Mouse (Mus musculus) midbrain, postnatal 0 days (tissue): ENCODE measurements at regions not wholly inside any gene's neighbourhood (a gene's known extent, or its start where the extent isn't known, plus 50 kb on each side); places are given as distances from the start of the nearest gene placed in this dataset.
A peak's percentile ranks its signal among the peaks of the same experiment; 100 is the strongest.

Experiments
- ATAC-seq: fragments of 200-750 bp; cut with Nextera tagmentation; 2 replicates; pipeline ENCODE4 v1.8.0; 2017; ENCODE audit warnings: moderate number of reproducible peaks, mild to moderate bottlenecking, moderate TSS enrichment, moderate library complexity; ENCODE audit not compliant: low FRiP score
- DNase-seq: peaks from one replicate; pipeline ENCODE4 v3.0.0-alpha.2; 2015; ENCODE audit warnings: low spot score
- H3K27ac ChIP-seq: fragments of 300-500 bp; sonication (generic); 2 replicates; pipeline ENCODE4 v1.5.1; 2014; ENCODE audit warnings: low read depth, mild to moderate bottlenecking, low read length, mixed read lengths
- H3K27me3 ChIP-seq: fragments of 300-500 bp; sonication (generic); 2 replicates; pipeline ENCODE4 v1.6.1; 2014; ENCODE audit warnings: low read length, control low read depth, mixed read lengths; ENCODE audit not compliant: insufficient read depth
- H3K36me3 ChIP-seq: fragments of 300-500 bp; sonication (generic); 2 replicates; pipeline ENCODE4 v1.6.1; 2014; ENCODE audit warnings: low read length, control low read depth, mixed read lengths; ENCODE audit not compliant: insufficient read depth
- H3K4me1 ChIP-seq: fragments of 300-500 bp; sonication (generic); 2 replicates; pipeline ENCODE4 v1.6.1; 2014; ENCODE audit warnings: mild to moderate bottlenecking, control low read depth, antibody characterized with exemption, low read length, mixed read lengths; ENCODE audit not compliant: insufficient read depth
- H3K4me2 ChIP-seq: fragments of 300-500 bp; sonication (generic); 2 replicates; pipeline ENCODE4 v1.6.1; 2014; ENCODE audit warnings: low read depth, mild to moderate bottlenecking, low read length, mixed read lengths; ENCODE audit not compliant: poor library complexity, severe bottlenecking
- H3K4me3 ChIP-seq: fragments of 300-500 bp; sonication (generic); 2 replicates; pipeline ENCODE4 v1.5.1; 2014; ENCODE audit warnings: low read depth, mild to moderate bottlenecking, low read length, moderate library complexity
- H3K9ac ChIP-seq: fragments of 300-500 bp; sonication (generic); replicated peaks from 2 replicates; pipeline ENCODE4 v1.6.1; 2014; ENCODE audit warnings: mild to moderate bottlenecking, low read length, moderate library complexity, mixed read lengths; ENCODE audit not compliant: poor library complexity, severe bottlenecking
- H3K9me3 ChIP-seq: fragments of 300-500 bp; sonication (generic); 2 replicates; pipeline ENCODE4 v1.6.1; 2016; ENCODE audit warnings: low read length, control low read depth
- CTCF ChIP-seq: IDR thresholded peaks from 2 replicates; pipeline ENCODE4 v1.5.1; 2016; ENCODE audit warnings: antibody characterized with exemption, mild to moderate bottlenecking
- WGBS: fragments of 180-500 bp; shearing (Covaris S2); extraction: QIAGEN DNeasy Blood & Tissue Kit; methylation state at CpG from one replicate; pipeline ENCODE4 v1.1.7; 2014; 5-methylcytosine and 5-hydroxymethylcytosine counted together

DNA sequence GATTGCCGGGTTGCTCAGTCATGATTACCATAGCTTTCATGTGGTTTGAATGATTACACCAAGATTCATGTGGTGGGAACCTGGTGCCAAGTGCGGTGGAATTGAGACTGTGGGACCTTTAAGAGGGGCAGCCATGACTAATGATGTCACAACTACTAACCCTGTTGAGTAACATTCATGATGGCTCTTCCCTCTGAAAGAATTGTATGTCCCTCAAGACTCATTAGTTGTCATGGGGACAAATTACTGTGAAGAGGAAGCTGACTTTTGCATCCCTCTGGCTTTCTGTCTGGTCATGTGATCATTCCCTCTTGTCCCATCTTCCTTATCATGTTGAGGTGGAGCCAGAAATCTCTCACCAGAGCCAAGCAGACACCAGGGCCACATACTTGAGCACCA is 342.1 kb downstream of the Gadd45g start:
- no peak overlapping the region for H3K27ac ChIP-seq
- no peaks in the 10 kb centered on the region for H3K27me3 ChIP-seq
- WGBS, result 37% methylated on average over 2 of the region's 2 CpGs
- no peaks in the 10 kb centered on the region for H3K36me3 ChIP-seq
- H3K9me3 ChIP-seq, result no peaks in the 10 kb centered on the region
- ATAC-seq, result no peak
- no peak overlapping the region for H3K9ac ChIP-seq
- no peak overlapping the region for H3K4me3 ChIP-seq
- TF ChIP-seq CTCF, result no peak
- DNase-seq, result peak; percentile 69
- H3K4me1 ChIP-seq, result no peaks in the 10 kb centered on the region
- no peak overlapping the region for H3K4me2 ChIP-seq

DNA sequence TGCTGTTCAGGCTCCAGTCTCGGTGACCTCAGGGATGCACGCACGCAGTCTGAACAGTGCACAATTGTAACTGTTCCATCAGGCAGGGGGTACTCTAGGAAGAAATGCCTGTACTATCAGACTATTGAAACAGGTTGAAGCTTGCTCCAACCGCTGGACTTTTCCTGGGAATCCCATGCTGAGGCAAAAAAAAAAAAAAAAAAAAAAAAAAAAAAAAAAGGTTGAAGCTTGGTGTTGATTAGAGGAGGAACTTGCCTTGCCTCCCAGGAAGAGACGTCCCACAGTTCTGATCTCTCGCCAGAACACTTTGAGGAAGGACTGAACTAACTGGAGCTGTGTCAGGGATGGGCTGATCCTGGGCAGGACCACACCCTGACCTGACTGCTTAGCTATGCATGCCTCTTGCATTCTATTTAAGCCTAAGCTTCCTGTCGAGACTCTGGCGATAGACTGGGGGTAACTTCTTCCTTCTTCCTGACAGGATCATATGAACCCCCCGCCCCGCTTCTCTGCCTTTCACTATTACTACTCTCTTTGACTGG is 341.6 kb downstream of the Diras2 start:
- no peak overlapping the region for H3K4me2 ChIP-seq
- no peaks in the 10 kb centered on the region for H3K27me3 ChIP-seq
- H3K4me3 ChIP-seq, result no peak overlapping the region
- H3K4me1 ChIP-seq, result no peaks in the 10 kb centered on the region
- no peak for TF ChIP-seq CTCF
- DNase-seq, result no peak
- no peak for ATAC-seq
- 68% methylated on average over 10 of the region's 10 CpGs for WGBS
- H3K27ac ChIP-seq, result no peak overlapping the region
- no peaks in the 10 kb centered on the region for H3K36me3 ChIP-seq
- H3K9ac ChIP-seq, result no peak overlapping the region
- no peaks in the 10 kb centered on the region for H3K9me3 ChIP-seq

DNA sequence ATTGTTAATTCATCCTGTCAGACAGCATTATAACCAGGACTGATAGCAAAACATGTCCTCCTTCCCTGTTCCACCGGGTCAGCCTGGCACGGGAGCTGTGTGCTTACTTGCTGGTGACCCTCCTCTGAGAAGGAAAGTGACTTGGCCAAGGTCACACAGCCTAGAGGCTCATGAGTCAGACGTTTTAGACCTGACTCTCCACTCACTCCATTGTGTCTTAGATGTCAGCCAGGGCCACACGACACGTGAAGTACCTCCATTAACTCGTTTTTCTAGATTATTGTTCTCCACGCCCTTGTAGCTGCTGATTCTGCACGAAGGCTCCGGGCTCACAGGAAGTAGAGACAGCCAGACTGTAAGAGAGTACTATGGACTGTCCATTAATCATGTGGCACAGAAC is 340.8 kb downstream of the Diras2 start:
- WGBS, result 82% methylated on average over 9 of the region's 9 CpGs
- ATAC-seq, result no peak
- no peak for TF ChIP-seq CTCF
- Histone ChIP-seq H3K9ac (no peak overlapping the region), H3K36me3 (no peaks in the 10 kb centered on the region), H3K4me3 (no peak overlapping the region), H3K4me1 (no peaks in the 10 kb centered on the region), H3K27me3 (no peaks in the 10 kb centered on the region), H3K9me3 (no peaks in the 10 kb centered on the region), H3K4me2 (no peak overlapping the region), H3K27ac (no peak overlapping the region)
- no peak for DNase-seq

DNA sequence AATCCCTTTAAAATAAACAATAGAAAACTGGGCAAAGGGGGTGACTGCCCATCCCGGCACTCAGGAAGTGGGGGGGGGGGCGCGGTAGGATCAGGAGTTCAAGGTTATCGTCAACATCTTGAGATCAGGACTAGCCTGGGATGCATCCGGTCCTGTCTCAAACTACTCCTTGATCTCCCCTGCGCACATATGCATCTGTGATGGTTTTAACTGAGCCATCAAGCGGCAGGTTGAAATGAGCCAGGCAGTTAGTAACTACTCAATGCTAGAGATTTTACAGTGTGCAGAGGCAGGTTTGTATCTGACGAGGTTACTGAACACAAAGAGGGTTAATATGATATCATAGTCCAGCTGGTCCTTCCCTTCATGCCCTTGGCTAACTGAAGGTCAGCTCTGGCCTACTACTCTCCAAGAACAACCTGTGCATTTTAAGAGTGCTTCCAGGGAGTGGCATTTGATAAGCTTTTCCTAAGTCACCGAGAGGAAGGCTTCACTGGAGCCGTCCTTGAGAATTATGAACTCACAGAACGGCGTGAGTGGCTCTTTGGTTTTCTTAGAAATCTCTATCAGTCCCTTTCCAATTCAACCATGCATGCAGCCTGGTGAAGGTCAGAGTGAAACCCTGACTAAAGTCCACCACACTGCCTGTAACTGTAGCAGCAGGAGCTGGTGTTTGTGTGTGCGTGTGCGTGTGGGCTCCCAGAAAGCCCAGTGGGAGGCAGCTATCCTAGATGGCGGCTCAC is 340.1 kb downstream of the Diras2 start:
- Histone ChIP-seq H3K4me1 (no peaks in the 10 kb centered on the region), H3K27me3 (peaks cover 4% of the 10 kb centered on the region; the same call in 1 of the 2 replicates), H3K36me3 (no peaks in the 10 kb centered on the region), H3K27ac (no peak overlapping the region), H3K9me3 (no peaks in the 10 kb centered on the region), H3K4me2 (no peak overlapping the region), H3K9ac (no peak overlapping the region), H3K4me3 (no peak overlapping the region)
- ATAC-seq (no peak), DNase-seq (no peak)
- TF ChIP-seq CTCF, result no peak
- 86% methylated on average over 15 of the region's 15 CpGs for WGBS

DNA sequence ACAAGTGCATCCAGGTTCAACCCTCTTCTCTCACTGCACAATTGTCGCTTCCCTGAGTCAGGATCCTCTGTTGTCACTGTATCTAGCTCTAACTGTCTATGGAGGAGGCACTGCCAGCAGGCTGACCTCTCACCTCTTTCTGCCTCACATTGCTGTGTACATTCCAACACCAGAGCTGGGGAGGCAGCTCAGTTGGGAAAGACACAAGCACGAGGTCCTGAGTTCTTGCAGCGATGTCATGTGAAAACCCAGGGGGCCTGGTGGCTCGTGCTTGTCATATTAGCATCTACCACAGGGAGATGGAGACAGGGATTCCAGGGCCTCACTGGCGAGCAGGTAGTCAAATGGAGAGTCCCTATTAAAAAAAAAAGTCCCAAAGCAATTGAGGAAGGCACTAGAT is 334.2 kb downstream of the Diras2 start:
- no peak for ATAC-seq
- TF ChIP-seq CTCF, result no peak
- Histone ChIP-seq H3K9me3 (no peaks in the 10 kb centered on the region), H3K27me3 (peaks cover 4% of the 10 kb centered on the region; the same call in 1 of the 2 replicates), H3K27ac (no peak overlapping the region), H3K4me1 (no peaks in the 10 kb centered on the region), H3K9ac (no peak overlapping the region), H3K4me2 (no peak overlapping the region), H3K36me3 (no peaks in the 10 kb centered on the region), H3K4me3 (no peak overlapping the region)
- no peak for DNase-seq
- 75% methylated on average over 5 of the region's 5 CpGs for WGBS

DNA sequence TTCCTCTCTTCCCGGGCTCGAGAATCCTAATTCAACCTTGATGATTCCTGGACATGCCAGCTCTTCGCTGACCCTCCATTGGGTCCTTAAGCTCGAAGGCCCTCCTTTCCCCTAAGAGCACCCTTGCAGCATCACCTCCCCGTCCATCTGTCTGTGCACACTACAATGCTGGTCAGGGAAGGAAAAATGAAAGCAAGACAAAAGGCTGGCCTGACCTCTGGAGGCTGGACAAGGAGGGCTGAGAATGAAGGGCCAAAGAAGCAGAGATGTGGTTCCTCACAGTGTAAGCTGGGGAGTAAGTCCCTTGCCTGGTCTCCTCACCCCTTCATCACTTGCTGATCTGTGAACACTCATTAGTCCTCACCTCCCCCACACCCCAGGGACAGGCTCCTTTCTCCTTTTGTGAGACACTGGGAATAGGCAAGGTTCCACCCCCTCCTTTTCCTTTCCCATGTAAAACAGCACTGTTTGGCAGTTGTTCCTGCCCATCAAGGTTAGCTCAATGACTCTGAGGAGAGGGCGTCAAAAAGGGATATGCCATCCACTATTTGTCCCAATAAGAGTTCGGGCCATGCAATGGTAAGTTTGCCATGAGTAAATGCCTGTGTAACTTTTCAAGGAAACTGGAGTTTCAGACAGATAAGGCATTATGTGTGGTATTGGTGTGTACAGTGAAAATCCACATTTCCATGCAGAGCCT is 332.3 kb downstream of the Diras2 start:
- 81% methylated on average over 7 of the region's 7 CpGs for WGBS
- Histone ChIP-seq H3K4me3 (no peak overlapping the region), H3K4me1 (no peaks in the 10 kb centered on the region), H3K9ac (no peak overlapping the region), H3K36me3 (no peaks in the 10 kb centered on the region), H3K4me2 (no peak overlapping the region), H3K27ac (no peak overlapping the region), H3K9me3 (no peaks in the 10 kb centered on the region), H3K27me3 (peaks cover 4% of the 10 kb centered on the region; the same call in 1 of the 2 replicates)
- TF ChIP-seq CTCF, result 0 out of 2 replicates have a peak, but pooled peaks have one; percentile 6
- ATAC-seq, result no peak
- no peak for DNase-seq
